In genomic region chr13:113100879-113101278, GRCm38 (mm10) we compare ENCODE assay signal across 27 mouse cellular contexts. TPM values are rescaled to one million over a fixed set of nuclear protein-coding genes. Genes with fewer than 3 reads are reported as not detected.
DNase-seq lines count a peak whose midpoint lies in the region; ATAC-seq and TF ChIP-seq lines count a peak whose summit lies in the region.
"Had no signal": no experiment of that assay in that cellular context is flagged by ENCODE, and none has a peak within 500 bp of the region (broad histone marks: within the 10 kb centered on the region; RNA-seq: fewer than 3 reads in every experiment).

Gene Gzma, minus strand, starts transcription at chr13:113100981.

- DNase-seq in liver, postnatal 0 days = no peak
- DNase-seq in T-cell, adult 2 months (ENCODE audit: low spot score) = peak; percentile 36
- peak; percentile 55 for DNase-seq in thymus, postnatal 14 days
- no peak for DNase-seq in cerebellum, postnatal 25 days
- DNase-seq in kidney, postnatal 25 days = no peak
- no peak for DNase-seq in left cerebral cortex, adult 2 months (ENCODE audit: extremely low spot score in 1 of 2, low spot score in 2 of 2)
- DNase-seq: adrenal gland, postnatal 14 days; cerebellum, adult 9-10 months; forebrain, postnatal 0 days; gastrocnemius, postnatal 36 days; liver; lung, postnatal 14 days; right cerebral cortex, adult 18-20 months; right cerebral cortex, postnatal 4 days had no signal

- H3K9ac ChIP-seq in liver, postnatal 0 days (replicated peaks) = no peak within 1 kb of the TSS
- H3K9ac ChIP-seq in liver, embryonic 12.5 days = no peak within 1 kb of the TSS
- H3K9ac ChIP-seq: forebrain, postnatal 0 days; hindbrain, embryonic 15.5 days; midbrain, embryonic 13.5 days; neural tube, embryonic 13.5 days had no signal

- H3K4me2 ChIP-seq in liver, postnatal 0 days (ENCODE audit: low read depth, low read length) = no peak within 1 kb of the TSS
- no peak within 1 kb of the TSS for H3K4me2 ChIP-seq in liver, embryonic 12.5 days
- H3K4me2 ChIP-seq: hindbrain, embryonic 15.5 days; midbrain, embryonic 13.5 days; neural tube, embryonic 13.5 days had no signal

- no peaks in the 10 kb centered on the region for H3K36me3 ChIP-seq in liver, postnatal 0 days (replicated peaks; ENCODE audit: insufficient read depth, low read length)
- H3K36me3 ChIP-seq in liver, embryonic 12.5 days = no peaks in the 10 kb centered on the region
- H3K36me3 ChIP-seq: embryonic facial prominence, embryonic 10.5 days; forebrain, embryonic 10.5 days; heart, embryonic 10.5 days; hindbrain, embryonic 15.5 days; limb, embryonic 10.5 days; midbrain, embryonic 13.5 days; neural tube, embryonic 13.5 days had no signal

- no peaks in the 10 kb centered on the region for H3K4me1 ChIP-seq in liver, postnatal 0 days (ENCODE audit: insufficient read depth)
- H3K4me1 ChIP-seq in liver, embryonic 12.5 days = no peaks in the 10 kb centered on the region
- H3K4me1 ChIP-seq: embryonic facial prominence, embryonic 10.5 days; forebrain, embryonic 10.5 days; heart, embryonic 10.5 days; limb, embryonic 10.5 days; midbrain, embryonic 13.5 days; neural tube, embryonic 13.5 days had no signal

- no peak for TF ChIP-seq EP300 in liver, postnatal 0 days (IDR thresholded peaks at IDR 0.05; ENCODE audit: low read depth)

- intact Hi-C loops in left cerebral cortex, adult 2 months (cut with DNase I) = loop anchor here (1.0 kb wide), 1 partner anchor 9 kb away; no protein-coding TSS in a partner anchor

- H3K4me3 ChIP-seq in liver, postnatal 0 days (ENCODE audit: low read depth, low read length) = no peak within 1 kb of the TSS
- H3K4me3 ChIP-seq in liver, embryonic 12.5 days = no peak within 1 kb of the TSS
- no peak within 1 kb of the TSS for H3K4me3 ChIP-seq in left cerebral cortex, adult 2 months
- H3K4me3 ChIP-seq: embryonic facial prominence, embryonic 10.5 days; forebrain, embryonic 10.5 days; heart, embryonic 10.5 days; hindbrain, embryonic 15.5 days; limb, embryonic 10.5 days; midbrain, embryonic 13.5 days; neural tube, embryonic 13.5 days had no signal

- H3K27me3 ChIP-seq in liver, postnatal 0 days (ENCODE audit: insufficient read depth, low read length) = no peaks in the 10 kb centered on the region
- no peaks in the 10 kb centered on the region for H3K27me3 ChIP-seq in liver, embryonic 12.5 days (replicated peaks)
- H3K27me3 ChIP-seq: hindbrain, embryonic 15.5 days; midbrain, embryonic 13.5 days; neural tube, embryonic 13.5 days had no signal

- WGBS in liver, postnatal 0 days (ENCODE audit: insufficient replicate concordance) = 72% methylated on average over 6 of the region's 6 CpGs
- 61% methylated on average over 6 of the region's 6 CpGs for WGBS in liver, embryonic 12.5 days (ENCODE audit: insufficient replicate concordance)

- no peak for ATAC-seq in liver, postnatal 0 days
- no peak for ATAC-seq in liver, embryonic 12.5 days
- ATAC-seq in monocyte, adult 5-6 weeks (replicated peaks; ENCODE audit: insufficient number of reproducible peaks, low FRiP score, low TSS enrichment, poor library complexity, severe bottlenecking) = no peak
- ATAC-seq: forebrain, postnatal 0 days; intestine, postnatal 0 days; midbrain, embryonic 13.5 days had no signal

- H3K9me3 ChIP-seq in liver, postnatal 0 days (ENCODE audit: low read length) = no peaks in the 10 kb centered on the region
- no peaks in the 10 kb centered on the region for H3K9me3 ChIP-seq in liver, embryonic 12.5 days (replicated peaks)
- H3K9me3 ChIP-seq: embryonic facial prominence, embryonic 10.5 days; forebrain, embryonic 10.5 days; heart, embryonic 10.5 days; hindbrain, embryonic 15.5 days; limb, embryonic 10.5 days; midbrain, embryonic 13.5 days; neural tube, embryonic 13.5 days had no signal

- no peak within 1 kb of the TSS for H3K27ac ChIP-seq in liver, postnatal 0 days (ENCODE audit: low read depth)
- no peak within 1 kb of the TSS for H3K27ac ChIP-seq in liver, embryonic 12.5 days
- no peak within 1 kb of the TSS for H3K27ac ChIP-seq in left cerebral cortex, adult 2 months
- H3K27ac ChIP-seq: embryonic facial prominence, embryonic 10.5 days; forebrain, embryonic 10.5 days; heart, embryonic 10.5 days; hindbrain, embryonic 15.5 days; limb, embryonic 10.5 days; midbrain, embryonic 13.5 days; neural tube, embryonic 13.5 days; stomach, postnatal 0 days had no signal

- TF ChIP-seq CTCF in liver, postnatal 0 days (IDR thresholded peaks at IDR 0.05; ENCODE audit: low read depth) = no peak
- no peak for TF ChIP-seq CTCF in left cerebral cortex, adult 2 months (IDR thresholded peaks at IDR 0.05)

RNA-seq across cellular contexts. Expression of gene Gzma, which starts in this region (rescaled TPM):
- 37.3 and 37.9 TPM in 2 replicates for polyA plus RNA-seq in liver, postnatal 0 days (2015; fragmentation: Nextera tagmentation; extraction: Ambion mirVana)
- polyA plus RNA-seq in liver, embryonic 12.5 days (2016; fragmentation: Nextera tagmentation; extraction: Ambion mirVana) = not detected in 2 replicates
- 4,041 to 9,842 TPM (median 4,610 TPM) in 3 replicates for total RNA-seq in monocyte, adult 5-6 weeks (2017)
- not detected for total RNA-seq in left cerebral cortex, adult 2 months (2021)
- total RNA-seq: gastrocnemius, adult 18-20 months; layer of hippocampus, postnatal 14 days had no signal
- polyA plus RNA-seq: embryonic facial prominence, embryonic 10.5 days; forebrain, embryonic 10.5 days; heart, embryonic 10.5 days; hindbrain, embryonic 15.5 days; limb, embryonic 10.5 days; midbrain, embryonic 13.5 days; neural tube, embryonic 13.5 days had no signal

Comparison
In these comparisons a context has a peak if more than half of its experiments do, and no peak if none do; other contexts are left out.
1. RNA of gene Gzma (total RNA-seq): 4,041 to 9,842 TPM in monocyte, adult 5-6 weeks; not detected in left cerebral cortex, adult 2 months; every median in the first group is over 1,000 times any median in the second.
2. RNA of gene Gzma (polyA plus RNA-seq): 37.3 to 37.9 TPM in liver, postnatal 0 days; not detected in liver, embryonic 12.5 days; every median in the first group is over 10 times any median in the second.
3. DNase-seq: peak in T-cell, adult 2 months (single experiment) and thymus, postnatal 14 days (single experiment); none in liver, postnatal 0 days (single experiment), cerebellum, postnatal 25 days (0 of 2), kidney, postnatal 25 days (0 of 2) and left cerebral cortex, adult 2 months (0 of 2).